In the genomic region with DNA sequence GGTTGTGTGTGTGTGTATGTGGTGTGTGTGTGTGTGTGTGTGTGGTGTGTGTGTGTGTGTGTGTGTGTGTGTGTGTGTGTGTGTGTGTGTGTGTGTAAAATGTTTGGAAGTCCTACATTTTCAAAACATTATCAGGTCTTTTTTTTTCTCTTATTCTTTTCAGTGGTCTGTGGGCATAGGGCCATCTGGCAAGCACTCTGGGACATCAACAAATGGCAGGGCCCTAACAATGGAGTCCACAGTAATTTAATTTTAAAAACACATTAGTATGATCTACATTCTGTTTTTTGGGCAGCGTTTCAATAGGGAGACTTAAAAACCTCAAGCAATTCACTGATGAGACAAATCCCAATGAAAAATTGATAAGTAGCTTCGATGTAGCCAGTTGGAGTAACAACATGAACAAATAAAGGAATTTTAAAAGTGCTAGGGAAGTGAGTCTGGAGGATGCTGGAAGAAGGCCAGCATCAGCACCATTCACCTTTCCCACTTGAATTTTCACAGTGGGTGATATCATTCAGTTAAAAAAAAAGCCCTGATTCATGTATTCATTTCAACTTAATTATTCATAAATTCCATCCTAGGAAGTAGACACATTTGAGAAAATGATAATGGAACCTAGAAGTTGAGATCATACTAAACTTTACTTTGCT, we compare ENCODE assay signal across 30 mouse cellular contexts.
DNase-seq lines count a peak whose midpoint lies in the region; ATAC-seq and TF ChIP-seq lines count a peak whose summit lies in the region.
"Had no signal": no experiment of that assay in that cellular context is flagged by ENCODE, and none has a peak within 500 bp of the region (broad histone marks: within the 10 kb centered on the region; RNA-seq: fewer than 3 reads in every experiment).

No protein-coding gene starts in this region.

- H3K27ac ChIP-seq in forebrain, postnatal 0 days (ENCODE audit: low read depth, low read length), result no peak overlapping the region
- H3K27ac ChIP-seq in forebrain, embryonic 11.5 days (ENCODE audit: low read depth, low read length), result no peak overlapping the region
- H3K27ac ChIP-seq: embryonic facial prominence, embryonic 13.5 days; heart, embryonic 10.5 days; heart, embryonic 15.5 days; hindbrain, embryonic 14.5 days; kidney, embryonic 15.5 days; liver, embryonic 14.5 days; lung, embryonic 15.5 days; midbrain, embryonic 12.5 days had no signal

- H3K36me3 ChIP-seq in forebrain, postnatal 0 days (ENCODE audit: insufficient read depth), result no peaks in the 10 kb centered on the region
- no peaks in the 10 kb centered on the region for H3K36me3 ChIP-seq in forebrain, embryonic 11.5 days (ENCODE audit: control insufficient read depth, insufficient read depth, low read length)
- H3K36me3 ChIP-seq: embryonic facial prominence, embryonic 13.5 days; heart, embryonic 10.5 days; heart, embryonic 15.5 days; kidney, embryonic 15.5 days; lung, embryonic 15.5 days; midbrain, embryonic 12.5 days had no signal

- no peak overlapping the region for H3K4me3 ChIP-seq in forebrain, postnatal 0 days (ENCODE audit: low read depth, low read length)
- no peak overlapping the region for H3K4me3 ChIP-seq in forebrain, embryonic 11.5 days (ENCODE audit: low read depth, low read length)
- H3K4me3 ChIP-seq: embryonic facial prominence, embryonic 13.5 days; erythroblast, embryonic 14.5 days; heart, embryonic 10.5 days; heart, embryonic 15.5 days; kidney, embryonic 15.5 days; lung, embryonic 15.5 days; megakaryocyte, embryonic 14.5 days; midbrain, embryonic 12.5 days had no signal

- H3K4me2 ChIP-seq in forebrain, postnatal 0 days (ENCODE audit: low read depth), result no peak overlapping the region
- H3K4me2 ChIP-seq in forebrain, embryonic 11.5 days (ENCODE audit: low read depth, low read length, severe bottlenecking), result no peak overlapping the region
- H3K4me2 ChIP-seq: embryonic facial prominence, embryonic 13.5 days; heart, embryonic 15.5 days; hindbrain, embryonic 14.5 days; kidney, embryonic 15.5 days; lung, embryonic 15.5 days; midbrain, embryonic 12.5 days had no signal

- ATAC-seq in forebrain, postnatal 0 days, result no peak
- no peak for ATAC-seq in forebrain, embryonic 11.5 days (replicated peaks; ENCODE audit: low FRiP score)
- ATAC-seq: inflammation-experienced regulatory T-cells, adult 6 months had no signal

- no peaks in the 10 kb centered on the region for H3K27me3 ChIP-seq in forebrain, postnatal 0 days (ENCODE audit: insufficient read depth, low read length)
- no peaks in the 10 kb centered on the region for H3K27me3 ChIP-seq in forebrain, embryonic 11.5 days (ENCODE audit: control insufficient read depth, insufficient read depth, low read length)
- H3K27me3 ChIP-seq: CH12.LX; embryonic facial prominence, embryonic 13.5 days; heart, embryonic 15.5 days; kidney, embryonic 15.5 days; lung, embryonic 15.5 days; megakaryocyte, embryonic 14.5 days; midbrain, embryonic 12.5 days had no signal

- no peak overlapping the region for H3K9ac ChIP-seq in forebrain, postnatal 0 days
- H3K9ac ChIP-seq in forebrain, embryonic 11.5 days (ENCODE audit: low read length), result no peak overlapping the region
- H3K9ac ChIP-seq: embryonic facial prominence, embryonic 13.5 days; heart, embryonic 15.5 days; hindbrain, embryonic 14.5 days; kidney, embryonic 15.5 days; liver, embryonic 14.5 days; lung, embryonic 15.5 days; midbrain, embryonic 12.5 days had no signal

- peak; percentile 28 to 53 for DNase-seq in cerebellum, postnatal 10 days
- DNase-seq in cerebellum, postnatal 36 days, result no peak
- peak; percentile 25 for DNase-seq in forebrain, postnatal 0 days
- no peak for DNase-seq in forebrain, embryonic 11.5 days (ENCODE audit: low spot score)
- peak; percentile 45 for DNase-seq in left cerebral cortex, postnatal 4 days
- DNase-seq in left cerebral cortex, postnatal 10 days (ENCODE audit: extremely low spot score in 1 of 2, low spot score in 2 of 2), result no peak
- DNase-seq in right cerebral cortex, postnatal 10 days (ENCODE audit: low spot score in 2 of 2), result peak; percentile 19 to 24
- no peak for DNase-seq in right cerebral cortex, postnatal 14 days
- DNase-seq: adrenal gland, adult 8-10 months; cerebellum, adult 8-10 months; embryo, embryonic 11 days; gastrocnemius, postnatal 14 days; kidney, adult 11 months; kidney, postnatal 25 days; layer of hippocampus, postnatal 36 days; liver; lung, postnatal 4 days; thymus, postnatal 4 days had no signal

- no peak for TF ChIP-seq CTCF in forebrain, postnatal 0 days (IDR thresholded peaks at IDR 0.05; ENCODE audit: low read depth)

- 19% methylated on average over 2 of the region's 2 CpGs for WGBS in forebrain, postnatal 0 days
- 82% methylated on average over 2 of the region's 2 CpGs for WGBS in forebrain, embryonic 11.5 days

- intact Hi-C loops in left cerebral cortex, postnatal 4 days (cut with DNase I), result no loop called here
- intact Hi-C loops in left cerebral cortex, postnatal 10 days (cut with DNase I), result no loop called here

- no peaks in the 10 kb centered on the region for H3K9me3 ChIP-seq in forebrain, postnatal 0 days (ENCODE audit: low read length)
- H3K9me3 ChIP-seq in forebrain, embryonic 11.5 days (ENCODE audit: control insufficient read depth, low read length), result no peaks in the 10 kb centered on the region
- H3K9me3 ChIP-seq: embryonic facial prominence, embryonic 13.5 days; heart, embryonic 10.5 days; heart, embryonic 15.5 days; kidney, embryonic 15.5 days; lung, embryonic 15.5 days; megakaryocyte, embryonic 14.5 days; midbrain, embryonic 12.5 days had no signal

- no peaks in the 10 kb centered on the region for H3K4me1 ChIP-seq in forebrain, postnatal 0 days (ENCODE audit: insufficient read depth)
- no peaks in the 10 kb centered on the region for H3K4me1 ChIP-seq in forebrain, embryonic 11.5 days (replicated peaks; ENCODE audit: control insufficient read depth, insufficient read depth, low read length)
- H3K4me1 ChIP-seq: embryonic facial prominence, embryonic 13.5 days; heart, embryonic 10.5 days; heart, embryonic 15.5 days; kidney, embryonic 15.5 days; lung, embryonic 15.5 days; megakaryocyte, embryonic 14.5 days; midbrain, embryonic 12.5 days had no signal

Comparison
In these comparisons a context has a peak if more than half of its experiments do, and no peak if none do; other contexts are left out.
1. DNase-seq: peak in cerebellum, postnatal 10 days (2 of 2), forebrain, postnatal 0 days (single experiment), left cerebral cortex, postnatal 4 days (single experiment) and right cerebral cortex, postnatal 10 days (2 of 2); none in cerebellum, postnatal 36 days (0 of 2), forebrain, embryonic 11.5 days (single experiment), left cerebral cortex, postnatal 10 days (0 of 2) and right cerebral cortex, postnatal 14 days (single experiment).